Mouse (Mus musculus) spleen, adult 18-20 months (tissue): ENCODE results near the gene Gm10330.
"Not testable (repeated sequence)": the region's sequence is repeated elsewhere in the genome, so short reads cannot be mapped to it uniquely, and the experiment has no call there.

Experiments
- DNase-seq, 2 experiments: peaks; one replicate each; pipeline ENCODE4 v3.0.0; 2022; ENCODE audit warnings: mixed read lengths in 2 of 2

Gm10330 gene

DNA sequence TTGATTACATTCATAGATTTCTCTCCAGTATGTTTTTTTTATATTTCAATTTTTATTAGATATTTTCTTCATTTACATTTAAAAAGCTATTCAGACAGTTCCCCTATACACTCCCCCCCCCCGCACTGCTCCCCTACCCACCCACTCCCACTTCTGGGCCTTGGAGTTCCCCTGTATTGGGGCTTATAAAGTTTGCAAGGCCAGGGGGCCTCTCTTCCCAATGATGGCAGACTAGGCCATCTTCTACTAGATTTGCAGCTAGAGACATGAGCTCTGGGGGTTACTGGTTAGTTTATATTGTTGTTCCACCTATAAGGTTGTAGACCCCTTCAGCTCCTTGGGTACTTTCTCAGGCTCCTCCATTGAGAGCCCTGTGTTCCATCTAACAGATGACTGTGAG, at the start of gene Gm10330:
Gm10330 (minus strand) TSS at position 101 of the 400 bp plus-strand sequence.
- DNase-seq: not testable (repeated sequence)

DNA sequence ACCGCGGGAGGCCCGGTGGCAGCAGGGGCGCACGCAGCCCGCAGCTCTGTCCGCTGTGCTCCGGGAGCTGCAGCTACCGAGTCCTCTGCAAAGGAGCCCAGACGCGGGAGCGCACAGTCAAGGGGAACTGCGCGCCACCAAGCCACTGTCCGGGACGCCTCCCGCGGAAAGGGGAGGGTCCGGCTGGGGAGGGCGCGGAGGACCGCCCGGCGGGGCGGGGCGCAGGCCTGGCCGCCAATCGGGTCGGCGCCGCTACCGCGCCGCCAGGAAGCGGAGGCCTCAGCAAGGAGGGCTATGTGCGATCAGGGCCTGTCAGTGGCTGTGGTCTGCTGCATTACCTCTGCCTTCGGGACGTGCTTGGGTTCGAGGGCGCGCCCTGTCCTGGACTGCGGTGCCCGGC, 20.7 kb upstream of the Gm10330 start:
- DNase-seq: not testable (repeated sequence)

DNA sequence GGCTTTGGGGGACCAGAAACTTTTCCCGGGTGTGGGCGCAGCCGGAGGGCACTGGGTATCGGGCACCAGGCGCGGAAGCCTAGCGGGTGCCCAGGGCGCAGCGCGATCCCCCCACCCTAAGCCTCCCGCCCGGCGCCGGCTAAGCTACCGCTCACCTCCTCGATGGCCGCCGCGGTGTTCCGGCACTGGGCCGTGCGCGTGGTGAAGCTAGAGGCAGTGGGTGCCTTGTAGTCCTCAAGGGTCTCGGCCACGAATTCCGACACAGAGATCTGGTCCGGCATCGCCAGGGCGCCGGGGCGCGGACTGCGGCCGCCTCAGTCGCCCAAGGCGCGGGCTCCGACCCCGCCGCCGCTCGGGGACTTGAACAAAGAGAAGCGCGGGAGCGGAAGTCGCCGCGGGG, 20.3 kb upstream of the Gm10330 start:
- DNase-seq: peak; percentile 7 to 16
